Mouse (Mus musculus) ES-E14 (cell line): Measurements from ENCODE around the gene Chdh.

Experiments
- CHD2 ChIP-seq: IDR thresholded peaks from 2 replicates; pipeline ENCODE4 v1.6.1; 2014; ENCODE audit warnings: mild to moderate bottlenecking, low read depth, low read length, inconsistent platforms
- HCFC1 ChIP-seq: IDR thresholded peaks from 2 replicates; pipeline ENCODE4 v1.6.1; 2012; ENCODE audit warnings: low read length, inconsistent platforms, borderline replicate concordance; ENCODE audit not compliant: insufficient read depth
- MAFK ChIP-seq: IDR thresholded peaks from 2 replicates; pipeline ENCODE4 v1.6.1; 2014; ENCODE audit warnings: mild to moderate bottlenecking, low read depth, low read length, inconsistent platforms; ENCODE audit not compliant: insufficient read depth
- ZNF384 ChIP-seq: IDR thresholded peaks from 2 replicates; pipeline ENCODE4 v1.6.1; 2012; ENCODE audit warnings: low read depth, low read length, inconsistent platforms

DNA sequence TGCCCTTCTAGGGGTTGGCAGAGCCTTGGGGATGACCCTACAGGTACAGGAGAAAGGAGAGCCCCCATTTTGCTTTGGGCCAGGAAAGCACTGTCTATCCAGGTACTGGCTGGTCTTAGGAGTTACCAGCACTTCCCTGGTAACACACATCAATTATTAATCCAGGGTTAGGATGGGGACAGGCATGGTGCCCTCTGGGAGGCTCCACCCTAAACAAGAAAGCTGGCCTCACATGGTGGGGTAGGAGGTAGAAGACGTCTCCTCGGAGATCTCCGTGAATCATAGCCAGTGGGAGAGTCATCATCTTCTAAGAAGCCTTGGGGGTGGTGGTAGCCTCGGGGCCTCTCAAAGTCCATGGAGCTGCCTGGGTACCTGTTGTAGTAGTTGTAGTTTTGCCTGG lies 38.2 kb downstream of the Chdh start:
- TF ChIP-seq HCFC1, result no peak
- TF ChIP-seq CHD2, result no peak
- TF ChIP-seq ZNF384, result no peak
- no peak for TF ChIP-seq MAFK
